Mouse (Mus musculus) embryonic facial prominence, embryonic 14.5 days (tissue): ENCODE data around the gene Mapk8ip3. TPM values are rescaled to one million over a fixed set of nuclear protein-coding genes. Genes with fewer than 3 reads are reported as not detected.

ENCODE experiments used
- ATAC-seq: fragments of 200-750 bp; cut with Nextera tagmentation; 2 replicates; pipeline ENCODE4 v1.8.0; 2017; ENCODE audit warnings: low read depth, moderate number of reproducible peaks, moderate TSS enrichment
- DNase-seq: peaks from one replicate; pipeline ENCODE4 v3.0.0-alpha.2; 2015; ENCODE audit warnings: low spot score
- H3K27ac ChIP-seq: fragments of 300-500 bp; sonication (generic); replicated peaks from 2 replicates; pipeline ENCODE4 v1.5.1; 2014; ENCODE audit warnings: low read depth, mild to moderate bottlenecking, low read length, moderate library complexity
- H3K27me3 ChIP-seq: fragments of 300-500 bp; sonication (generic); replicated peaks from 2 replicates; pipeline ENCODE4 v1.6.1; 2014; ENCODE audit warnings: low read length; ENCODE audit not compliant: control insufficient read depth, insufficient read depth
- H3K36me3 ChIP-seq: fragments of 300-500 bp; sonication (generic); 2 replicates; pipeline ENCODE4 v1.6.1; 2014; ENCODE audit warnings: low read length, mixed read lengths; ENCODE audit not compliant: control insufficient read depth, insufficient read depth
- H3K4me1 ChIP-seq: fragments of 300-500 bp; sonication (generic); 2 replicates; pipeline ENCODE4 v1.6.1; 2014; ENCODE audit warnings: antibody characterized with exemption, low read length; ENCODE audit not compliant: control insufficient read depth, insufficient read depth
- H3K4me2 ChIP-seq: fragments of 300-500 bp; sonication (generic); 2 replicates; pipeline ENCODE4 v1.6.1; 2014; ENCODE audit warnings: low read depth, mild to moderate bottlenecking, low read length, moderate library complexity, mixed read lengths
- H3K4me3 ChIP-seq: fragments of 300-500 bp; sonication (generic); 2 replicates; pipeline ENCODE4 v1.5.1; 2014; ENCODE audit warnings: low read depth, mild to moderate bottlenecking, low read length
- H3K9ac ChIP-seq: fragments of 300-500 bp; sonication (generic); 2 replicates; pipeline ENCODE4 v1.6.1; 2014; ENCODE audit warnings: low read depth, mild to moderate bottlenecking, low read length, moderate library complexity, mixed read lengths
- H3K9me3 ChIP-seq: fragments of 300-500 bp; sonication (generic); 2 replicates; pipeline ENCODE4 v1.6.1; 2016; ENCODE audit warnings: low read length; ENCODE audit not compliant: control insufficient read depth
- WGBS: fragments of 180-500 bp; shearing (Covaris S2); extraction: QIAGEN DNeasy Blood & Tissue Kit; methylation state at CpG from one replicate; pipeline ENCODE4 v1.1.7; 2014; 5-methylcytosine and 5-hydroxymethylcytosine counted together
- polyA plus RNA-seq: library from polyadenylated mRNA; unstranded; fragments of >200 nt; fragmentation: Nextera tagmentation; extraction: Ambion mirVana; gene quantifications from 2 replicates; pipeline ENCODE4 v1.2.1, GENCODE M21; 2014

Mapk8ip3 gene
- polyA plus RNA-seq, 1 experiment from 2014 or later = 34.6 TPM

GRCm38 (mm10) chr17:24842631-24843030 is 94.1 kb downstream of the Mapk8ip3 start:
- Histone ChIP-seq H3K4me1 (no peaks in the 10 kb centered on the region), H3K4me3 (no peak overlapping the region), H3K9ac (no peak overlapping the region), H3K27ac (no peak overlapping the region), H3K4me2 (no peak overlapping the region), H3K36me3 (no peaks in the 10 kb centered on the region), H3K27me3 (no peaks in the 10 kb centered on the region), H3K9me3 (no peaks in the 10 kb centered on the region)
- DNase-seq (no peak), ATAC-seq (no peak)
- WGBS = 60% methylated on average over 2 of the region's 2 CpGs

Other genes with a start within 250 kb of the Mapk8ip3 start
- 7.7 and 8.2 TPM in 2 replicates for gene Syngr3, start 247.0 kb downstream of the Mapk8ip3 start, polyA plus RNA-seq
- gene Gfer, start 240.8 kb downstream of the Mapk8ip3 start, polyA plus RNA-seq = 40.8 and 41.9 TPM in 2 replicates
- gene Noxo1, start 240.7 kb downstream of the Mapk8ip3 start, polyA plus RNA-seq = 3.7 and 5.3 TPM in 2 replicates
- 50.1 and 67.2 TPM in 2 replicates for gene Tbl3, start 229.3 kb downstream of the Mapk8ip3 start, polyA plus RNA-seq
- gene Rnf151, start 218.9 kb downstream of the Mapk8ip3 start, polyA plus RNA-seq = 0.17 TPM in 1 of 2 replicates, not detected in the other
- gene Rps2, start 218.9 kb downstream of the Mapk8ip3 start, polyA plus RNA-seq = 1,571 and 1,579 TPM in 2 replicates
- gene Ndufb10, start 212.5 kb downstream of the Mapk8ip3 start, polyA plus RNA-seq = 233 and 267 TPM in 2 replicates
- 0.39 TPM in 1 of 2 replicates, not detected in the other for gene Rpl3l, start 209.2 kb downstream of the Mapk8ip3 start, polyA plus RNA-seq
- gene Msrb1, start 200.3 kb downstream of the Mapk8ip3 start, polyA plus RNA-seq = 28.7 and 30.3 TPM in 2 replicates
- gene Hs3st6, start 184.0 kb downstream of the Mapk8ip3 start, polyA plus RNA-seq = 10.1 and 11.7 TPM in 2 replicates
- gene Meiob, start 132.7 kb downstream of the Mapk8ip3 start, polyA plus RNA-seq = not detected in 2 replicates
- 40.6 and 43.3 TPM in 2 replicates for gene Hagh, start 96.8 kb downstream of the Mapk8ip3 start, polyA plus RNA-seq
- gene Fahd1, start 86.6 kb downstream of the Mapk8ip3 start, polyA plus RNA-seq = 16.2 and 20.0 TPM in 2 replicates
- 0.22 and 0.51 TPM in 2 replicates for gene Igfals, start 71.0 kb downstream of the Mapk8ip3 start, polyA plus RNA-seq
- 47.5 and 48.0 TPM in 2 replicates for gene Nubp2, start 50.6 kb downstream of the Mapk8ip3 start, polyA plus RNA-seq
- gene Spsb3, start 50.3 kb downstream of the Mapk8ip3 start, polyA plus RNA-seq = 40.8 and 41.7 TPM in 2 replicates
- gene Eme2, start 41.9 kb downstream of the Mapk8ip3 start, polyA plus RNA-seq = 23.0 and 24.9 TPM in 2 replicates
- 78.5 and 78.7 TPM in 2 replicates for gene Mrps34, start 41.9 kb downstream of the Mapk8ip3 start, polyA plus RNA-seq
- 37.5 and 46.1 TPM in 2 replicates for gene Nme3, start 40.5 kb downstream of the Mapk8ip3 start, polyA plus RNA-seq
- 83.6 and 95.6 TPM in 2 replicates for gene Jpt2, start 23.7 kb upstream of the Mapk8ip3 start, polyA plus RNA-seq
- gene Cramp1l, start 78.8 kb upstream of the Mapk8ip3 start, polyA plus RNA-seq = 7.1 and 7.7 TPM in 2 replicates
- 13.9 and 17.5 TPM in 2 replicates for gene Ift140, start 79.1 kb upstream of the Mapk8ip3 start, polyA plus RNA-seq
- 22.6 and 23.2 TPM in 2 replicates for gene Tmem204, start 146.6 kb upstream of the Mapk8ip3 start, polyA plus RNA-seq
- 24.8 and 37.2 TPM in 2 replicates for gene Telo2, start 179.0 kb upstream of the Mapk8ip3 start, polyA plus RNA-seq
- 1.8 and 2.9 TPM in 2 replicates for gene Ptx4, start 183.8 kb upstream of the Mapk8ip3 start, polyA plus RNA-seq
- 21.4 and 22.6 TPM in 2 replicates for gene Clcn7, start 196.4 kb upstream of the Mapk8ip3 start, polyA plus RNA-seq
- gene Ccdc154, start 225.5 kb upstream of the Mapk8ip3 start, polyA plus RNA-seq = not detected in 2 replicates
- gene Gm38655, start 238.5 kb upstream of the Mapk8ip3 start, polyA plus RNA-seq = 0.25 TPM in 1 of 2 replicates, not detected in the other
- 28.1 and 29.2 TPM in 2 replicates for gene BC003965, start 247.6 kb upstream of the Mapk8ip3 start, polyA plus RNA-seq